In genomic region chr11:43612834-43613488, GRCm38 (mm10) we compare ENCODE assay signal across 8 mouse cellular contexts. TPM values are rescaled to one million over a fixed set of nuclear protein-coding genes. Genes with fewer than 3 reads are reported as not detected.
DNase-seq lines count a peak whose midpoint lies in the region; ATAC-seq and TF ChIP-seq lines count a peak whose summit lies in the region.

No protein-coding gene starts in this region.

- no peak for TF ChIP-seq POLR2A in cortical plate, adult 2 months (IDR thresholded peaks at IDR 0.05; ENCODE audit: extremely low read depth, insufficient read depth, low read length)

- H3K27ac ChIP-seq in cortical plate, adult 2 months (ENCODE audit: insufficient read depth, low read length) = no peak overlapping the region
- H3K27ac ChIP-seq in hindbrain, postnatal 0 days = peak overlapping the region; percentile 74; the same call in 1 of the 2 replicates

- no peak overlapping the region for H3K4me2 ChIP-seq in hindbrain, postnatal 0 days (ENCODE audit: low read depth, low read length)

- H3K4me1 ChIP-seq in cortical plate, adult 2 months (ENCODE audit: control insufficient read depth, insufficient read depth, low read length) = 0 out of 2 replicates have a peak, but pooled peaks cover 1% of the 10 kb centered on the region
- no peaks in the 10 kb centered on the region for H3K4me1 ChIP-seq in hindbrain, postnatal 0 days (ENCODE audit: insufficient read depth, low read length)

- no peak overlapping the region for H3K4me3 ChIP-seq in cortical plate, adult 2 months (ENCODE audit: insufficient read depth, low read length)
- H3K4me3 ChIP-seq in hindbrain, postnatal 0 days (ENCODE audit: low read length) = no peak overlapping the region

- no peaks in the 10 kb centered on the region for H3K36me3 ChIP-seq in hindbrain, postnatal 0 days (ENCODE audit: insufficient read depth, low read length)

- ATAC-seq in hindbrain, postnatal 0 days = peak; percentile 84
- ATAC-seq in megakaryocyte, adult 5-6 weeks (ENCODE audit: poor library complexity, severe bottlenecking) = peak; percentile 89

- peak; percentile 78 to 94 for DNase-seq in adrenal gland, adult (ENCODE audit: inconsistent age in 2 of 2, low spot score in 1 of 2)
- peak; percentile 18 to 40 for DNase-seq in gastrocnemius, adult 8-10 months (ENCODE audit: low spot score in 2 of 2)
- DNase-seq in hindbrain, postnatal 0 days (ENCODE audit: low spot score) = peak; percentile 95
- DNase-seq in left cerebral cortex, adult 18-20 months (ENCODE audit: low spot score in 2 of 2) = peak; percentile 83 to 92
- peak; percentile 83 to 88 for DNase-seq in right cerebral cortex, postnatal 10 days (ENCODE audit: low spot score in 2 of 2)
- DNase-seq in urinary bladder, postnatal 25 days (ENCODE audit: low spot score) = peak; percentile 80

- 19% methylated on average over 12 of the region's 12 CpGs for WGBS in hindbrain, postnatal 0 days

- H3K9me3 ChIP-seq in hindbrain, postnatal 0 days (ENCODE audit: low read length) = no peaks in the 10 kb centered on the region

- TF ChIP-seq CTCF in cortical plate, adult 2 months (IDR thresholded peaks at IDR 0.05; ENCODE audit: extremely low read depth, insufficient read depth, low read length) = peak; percentile 75
- TF ChIP-seq CTCF in hindbrain, postnatal 0 days (IDR thresholded peaks at IDR 0.05; ENCODE audit: low read depth) = peak; percentile 86

- peak overlapping the region; percentile 43; the same call in 1 of the 2 replicates for H3K9ac ChIP-seq in hindbrain, postnatal 0 days (replicated peaks; ENCODE audit: low read length)

- H3K27me3 ChIP-seq in hindbrain, postnatal 0 days (ENCODE audit: insufficient read depth, low read length) = no peaks in the 10 kb centered on the region

RNA-seq across cellular contexts. Expression of gene Fabp6, which starts 11.6 kb away (rescaled TPM):
- 0.28 TPM in 1 of 2 replicates, not detected in the other for polyA plus RNA-seq in cortical plate, adult 2 months (2012; rRNA removed)
- not detected for total RNA-seq in gastrocnemius, adult 8-10 months (2022)
- total RNA-seq in hindbrain, postnatal 0 days (2014; rRNA removed) = not detected in 2 replicates
- not detected in 2 replicates for polyA plus RNA-seq in hindbrain, postnatal 0 days (2015; fragmentation: Nextera tagmentation; extraction: Ambion mirVana)
- total RNA-seq in left cerebral cortex, adult 18-20 months (2021) = not detected
- total RNA-seq in megakaryocyte, adult 5-6 weeks (2015) = not detected in 2 replicates
- total RNA-seq in megakaryocyte, adult 5-6 weeks (2017) = not detected in 2 replicates

RNA-seq across cellular contexts. Expression of gene 4933415A04Rik, which starts 26.1 kb away (rescaled TPM):
- 0.38 and 0.40 TPM in 2 replicates for polyA plus RNA-seq in cortical plate, adult 2 months (2012; rRNA removed)
- total RNA-seq in gastrocnemius, adult 8-10 months (2022) = under 1 TPM in 1 of 4 experiments, not detected in 3; 0.15 TPM
- 0.14 and 0.99 TPM in 2 replicates for total RNA-seq in hindbrain, postnatal 0 days (2014; rRNA removed)
- polyA plus RNA-seq in hindbrain, postnatal 0 days (2015; fragmentation: Nextera tagmentation; extraction: Ambion mirVana) = 2.6 and 2.9 TPM in 2 replicates
- total RNA-seq in left cerebral cortex, adult 18-20 months (2021) = under 1 TPM; 0.66 to 0.70 TPM
- total RNA-seq in megakaryocyte, adult 5-6 weeks (2015) = not detected in 2 replicates
- total RNA-seq in megakaryocyte, adult 5-6 weeks (2017) = not detected in 2 replicates

Comparison
In these comparisons a context has a peak if more than half of its experiments do, and no peak if none do; other contexts are left out.
1. DNase-seq: peak in every context shown above with its lines; median percentile 95 in hindbrain, postnatal 0 days; 88 in left cerebral cortex, adult 18-20 months; 86 in adrenal gland, adult; 86 in right cerebral cortex, postnatal 10 days; 80 in urinary bladder, postnatal 25 days; 29 in gastrocnemius, adult 8-10 months.